Mouse (Mus musculus) MEL (cell line): ENCODE data around the gene Gm15217. TPM values are rescaled to one million over a fixed set of nuclear protein-coding genes. Genes with fewer than 3 reads are reported as not detected.

Experiments
- DNase-seq: peaks from one replicate; pipeline ENCODE4 v3.0.0; 2011; ENCODE audit warnings: low read depth, low spot score
- H3K27ac ChIP-seq: 2 replicates; pipeline ENCODE4 v1.5.1; 2012; ENCODE audit warnings: low read depth, mild to moderate bottlenecking, control low read depth, low read length, moderate library complexity; ENCODE audit not compliant: control insufficient read depth
- H3K27me3 ChIP-seq, 2 experiments: fragments of 150-350 bp in 1 of 2; sonication (generic) in 1 of 2; 2 replicates each; pipeline ENCODE4 v1.6.1; 2012; ENCODE audit warnings: low read length in 2 of 2, mild to moderate bottlenecking in 2 of 2, improper control_type of control experiment in 1 of 2, moderate library complexity in 1 of 2; ENCODE audit not compliant: insufficient read depth in 2 of 2, control insufficient read depth in 1 of 2
- H3K36me3 ChIP-seq, 2 experiments: 2 replicates each; pipeline ENCODE4 v1.6.1; 2012 to 2014; ENCODE audit warnings: low read length in 2 of 2, improper control_type of control experiment in 1 of 2, inconsistent platforms in 1 of 2, mild to moderate bottlenecking in 1 of 2; ENCODE audit not compliant: insufficient read depth in 2 of 2, control insufficient read depth in 1 of 2
- H3K4me1 ChIP-seq, 2 experiments: fragments of 150-350 bp in 1 of 2; sonication (generic) in 1 of 2; 2 replicates each; pipeline ENCODE4 v1.6.1; 2012; ENCODE audit warnings: low read length in 2 of 2, improper control_type of control experiment in 1 of 2, mild to moderate bottlenecking in 1 of 2; ENCODE audit not compliant: insufficient read depth in 2 of 2, control insufficient read depth in 1 of 2
- H3K4me3 ChIP-seq, 2 experiments: fragments of 150-350 bp in 1 of 2; sonication (generic) in 1 of 2; 2 replicates each; pipeline ENCODE4 v1.5.1; 2012; ENCODE audit warnings: low read depth in 2 of 2, low read length in 2 of 2, mild to moderate bottlenecking in 2 of 2, moderate library complexity in 2 of 2, control low read depth in 1 of 2, improper control_type of control experiment in 1 of 2; ENCODE audit not compliant: control insufficient read depth in 1 of 2, insufficient read depth in 1 of 2
- H3K79me2 ChIP-seq: 2 replicates; pipeline ENCODE4 v1.6.1; 2012; ENCODE audit warnings: mild to moderate bottlenecking, low read length, moderate library complexity; ENCODE audit not compliant: control insufficient read depth, poor library complexity, insufficient read depth
- H3K9ac ChIP-seq: 2 replicates; pipeline ENCODE4 v1.6.1; 2012; ENCODE audit warnings: low read depth, mild to moderate bottlenecking, control low read depth, low read length, moderate library complexity; ENCODE audit not compliant: control insufficient read depth, poor library complexity, severe bottlenecking
- H3K9me3 ChIP-seq: fragments of 150-350 bp; sonication (generic); replicated peaks from 2 replicates; pipeline ENCODE4 v1.6.1; 2012; ENCODE audit warnings: mild to moderate bottlenecking, low read length, improper control_type of control experiment, moderate library complexity; ENCODE audit not compliant: insufficient read depth
- CHD1 ChIP-seq: IDR thresholded peaks from 2 replicates; pipeline ENCODE4 v1.6.1; 2012; ENCODE audit warnings: low read depth, mild to moderate bottlenecking, inconsistent platforms, low read length, improper control_type of control experiment
- E2F4 ChIP-seq: IDR thresholded peaks from 2 replicates; pipeline ENCODE4 v1.6.1; 2011; ENCODE audit warnings: low read depth, low read length, improper control_type of control experiment, borderline replicate concordance
- ELF1 ChIP-seq: IDR thresholded peaks from 2 replicates; pipeline ENCODE4 v1.6.1; 2014; ENCODE audit warnings: low read depth, mild to moderate bottlenecking, inconsistent platforms, low read length, improper control_type of control experiment, moderate library complexity
- ETS1 ChIP-seq: IDR thresholded peaks from 2 replicates; pipeline ENCODE4 v1.6.1; 2012; ENCODE audit warnings: low read depth, mild to moderate bottlenecking, inconsistent platforms, low read length, improper control_type of control experiment, moderate library complexity
- GABPA ChIP-seq: IDR thresholded peaks from 2 replicates; pipeline ENCODE4 v1.6.1; 2012; ENCODE audit warnings: low read depth, mild to moderate bottlenecking, inconsistent platforms, low read length, improper control_type of control experiment, moderate library complexity
- HCFC1 ChIP-seq: IDR thresholded peaks from 2 replicates; pipeline ENCODE4 v1.6.1; 2012; ENCODE audit warnings: low read depth, mild to moderate bottlenecking, inconsistent platforms, low read length, improper control_type of control experiment, moderate library complexity
- MAX ChIP-seq: IDR thresholded peaks from 2 replicates; pipeline ENCODE4 v1.6.1; 2011; ENCODE audit warnings: low read length, improper control_type of control experiment
- MYB ChIP-seq: IDR thresholded peaks from 2 replicates; pipeline ENCODE4 v1.6.1; 2011; ENCODE audit warnings: mild to moderate bottlenecking, low read depth, low read length, improper control_type of control experiment
- NELFE ChIP-seq: IDR thresholded peaks from 2 replicates; pipeline ENCODE4 v1.6.1; 2011; ENCODE audit warnings: low read depth, low read length, improper control_type of control experiment
- NRF1 ChIP-seq: IDR thresholded peaks from 2 replicates; pipeline ENCODE4 v1.6.1; 2014; ENCODE audit warnings: low read depth, mild to moderate bottlenecking, inconsistent platforms, low read length, improper control_type of control experiment, moderate library complexity; ENCODE audit not compliant: poor library complexity, insufficient read depth, severe bottlenecking
- POLR2AphosphoS2 ChIP-seq: IDR thresholded peaks from 2 replicates; pipeline ENCODE4 v1.6.1; 2011; ENCODE audit warnings: low read length, improper control_type of control experiment
- RCOR1 ChIP-seq: IDR thresholded peaks from 2 replicates; pipeline ENCODE4 v1.6.1; 2012; ENCODE audit warnings: low read depth, mild to moderate bottlenecking, inconsistent platforms, low read length, improper control_type of control experiment
- SMC3 ChIP-seq: IDR thresholded peaks from 2 replicates; pipeline ENCODE4 v1.6.1; 2011; ENCODE audit warnings: low read depth, low read length, improper control_type of control experiment
- TAL1 ChIP-seq: IDR thresholded peaks from 2 replicates; pipeline ENCODE4 v1.6.1; 2012; ENCODE audit warnings: mild to moderate bottlenecking, inconsistent platforms, low read length, moderate library complexity, mixed read lengths
- USF1 ChIP-seq: IDR thresholded peaks from 2 replicates; pipeline ENCODE4 v1.6.1; 2014; ENCODE audit warnings: low read depth, mild to moderate bottlenecking, inconsistent platforms, low read length, improper control_type of control experiment, moderate library complexity
- USF2 ChIP-seq, 2 experiments: IDR thresholded peaks; 2 replicates each; pipeline ENCODE4 v1.6.1; 2011 to 2012; ENCODE audit warnings: improper control_type of control experiment in 2 of 2, low read length in 2 of 2, borderline replicate concordance in 1 of 2, inconsistent platforms in 1 of 2, low read depth in 1 of 2, mild to moderate bottlenecking in 1 of 2; ENCODE audit not compliant: insufficient read depth in 1 of 2
- ZC3H11A ChIP-seq: IDR thresholded peaks from 2 replicates; pipeline ENCODE4 v1.6.1; 2012; ENCODE audit warnings: low read depth, mild to moderate bottlenecking, inconsistent platforms, low read length, improper control_type of control experiment
- ZNF384 ChIP-seq: IDR thresholded peaks from 2 replicates; pipeline ENCODE4 v1.6.1; 2012; ENCODE audit warnings: low read depth, mild to moderate bottlenecking, inconsistent platforms, low read length, improper control_type of control experiment
- polyA plus RNA-seq, 2 experiments: library from polyadenylated mRNA; stranded (reverse) in 1 of 2; unstranded in 1 of 2; fragments of >175 nt in 1 of 2; fragments of >200 nt in 1 of 2; gene quantifications; 2 replicates each; pipeline versions ENCODE4 v1.2.1 to v1.2.4; 2012; ENCODE audit warnings: low replicate concordance in 2 of 2, low read depth in 1 of 2; ENCODE audit not compliant: insufficient read length in 2 of 2, insufficient read depth in 1 of 2, missing spikeins in 1 of 2
- total RNA-seq: library from RNA; depleted of rRNA; stranded (reverse); fragments of 300-350 nt; gene quantifications from 2 replicates; pipeline ENCODE4 v1.2.3, GENCODE M21; 2012

Gm15217 gene
- total and polyA plus RNA-seq, 3 experiments, result not detected

DNA sequence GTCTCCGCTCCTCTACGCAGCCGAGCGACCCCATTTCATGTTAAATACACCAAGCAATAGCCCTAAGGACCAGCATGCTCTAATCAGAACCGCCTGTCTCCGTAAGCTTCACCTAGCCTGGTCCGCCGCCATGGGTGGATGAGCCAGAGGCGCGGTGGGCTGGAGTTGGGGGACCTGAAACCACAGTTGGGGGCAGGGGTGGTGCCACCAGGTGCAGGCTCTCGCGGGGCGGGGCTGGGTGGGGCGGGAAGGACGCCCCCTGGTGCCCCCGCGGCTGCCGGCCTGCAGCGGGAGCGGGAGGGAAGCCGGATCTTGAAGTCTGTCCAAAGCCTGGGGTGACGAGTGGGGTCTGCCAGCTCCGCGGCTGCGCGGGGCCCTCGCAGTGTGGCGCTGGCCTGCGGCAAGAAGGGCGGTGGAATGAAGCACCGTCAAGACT is 1.1 kb downstream of the Gm15217 start:
- H3K4me3 ChIP-seq, result no peak overlapping the region
- TF ChIP-seq ZC3H11A (no peak), MAX (no peak), TAL1 (no peak), USF1 (no peak), POLR2AphosphoS2 (no peak), E2F4 (no peak), NELFE (no peak), CHD1 (no peak), RCOR1 (no peak), NRF1 (no peak), USF2 (IDR thresholded peaks at IDR 0.05; ENCODE audit: borderline replicate concordance in 1 of 2, insufficient read depth in 1 of 2, low read depth in 1 of 2, low read length in 2 of 2) (no peak), GABPA (no peak), ELF1 (no peak)
- TF ChIP-seq, all 39 proteins: peak for 0
- Histone ChIP-seq H3K79me2 (no peaks in the 10 kb centered on the region), H3K9ac (no peak overlapping the region), H3K36me3 (no peaks in the 10 kb centered on the region), H3K27ac (no peak overlapping the region), H3K4me1 (no peaks in the 10 kb centered on the region), H3K27me3 (no peaks in the 10 kb centered on the region), H3K9me3 (no peaks in the 10 kb centered on the region)
- DNase-seq, result no peak

DNA sequence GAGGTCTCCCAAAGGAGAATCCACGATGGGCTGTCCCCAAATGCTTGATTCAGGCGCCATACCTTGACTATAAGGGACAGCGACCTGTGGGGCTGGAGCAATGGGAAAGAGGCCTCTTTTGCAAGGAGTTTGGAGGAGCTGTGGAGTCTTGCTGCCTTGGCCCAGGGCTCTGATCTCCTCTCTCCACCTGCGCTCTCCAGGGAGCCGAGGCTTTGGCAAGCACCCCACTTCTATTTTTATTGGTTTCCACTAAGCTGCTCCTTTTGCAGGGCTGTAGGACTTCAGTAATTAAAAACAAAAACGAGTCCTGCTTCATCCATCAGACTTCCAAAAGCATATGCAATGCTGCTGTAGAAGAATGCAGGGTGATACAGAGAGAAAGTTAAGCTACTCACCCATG is 2.2 kb downstream of the Gm15217 start:
- H3K36me3 ChIP-seq, result no peaks in the 10 kb centered on the region
- no peaks in the 10 kb centered on the region for H3K4me1 ChIP-seq
- DNase-seq, result no peak
- H3K27ac ChIP-seq, result no peak overlapping the region
- TF ChIP-seq HCFC1 (no peak), ELF1 (no peak), ETS1 (no peak), ZC3H11A (no peak), SMC3 (no peak), ZNF384 (no peak), MYB (no peak)
- H3K9ac ChIP-seq, result no peak overlapping the region
- no peaks in the 10 kb centered on the region for H3K27me3 ChIP-seq
- no peak overlapping the region for H3K4me3 ChIP-seq
- no peaks in the 10 kb centered on the region for H3K9me3 ChIP-seq
- no peaks in the 10 kb centered on the region for H3K79me2 ChIP-seq
